Mouse (Mus musculus) midbrain, embryonic 16.5 days (tissue): ENCODE results near the gene Pold4. TPM values are rescaled to one million over a fixed set of nuclear protein-coding genes. Genes with fewer than 3 reads are reported as not detected.
A peak's percentile ranks its signal among the peaks of the same experiment; 100 is the strongest.
"Not testable (repeated sequence)": the region's sequence is repeated elsewhere in the genome, so short reads cannot be mapped to it uniquely, and the experiment has no call there.

Source experiments
- ATAC-seq: fragments of 200-750 bp; cut with Nextera tagmentation; 2 replicates; pipeline ENCODE4 v1.8.0; 2017; ENCODE audit warnings: moderate TSS enrichment
- H3K27ac ChIP-seq: fragments of 300-500 bp; sonication (generic); 2 replicates; pipeline ENCODE4 v1.5.1; 2014; ENCODE audit warnings: mild to moderate bottlenecking, low read length, mixed read lengths
- H3K27me3 ChIP-seq: fragments of 300-500 bp; sonication (generic); 2 replicates; pipeline ENCODE4 v1.6.1; 2014; ENCODE audit warnings: low read depth, low read length, mixed read lengths; ENCODE audit not compliant: control insufficient read depth, insufficient read depth
- H3K36me3 ChIP-seq: fragments of 300-500 bp; sonication (generic); 2 replicates; pipeline ENCODE4 v1.6.1; 2014; ENCODE audit warnings: mild to moderate bottlenecking, low read length, moderate library complexity, mixed read lengths; ENCODE audit not compliant: control insufficient read depth, insufficient read depth
- H3K4me1 ChIP-seq: fragments of 300-500 bp; sonication (generic); 2 replicates; pipeline ENCODE4 v1.6.1; 2014; ENCODE audit warnings: mild to moderate bottlenecking, low read length, mixed read lengths; ENCODE audit not compliant: control insufficient read depth, insufficient read depth
- H3K4me2 ChIP-seq: fragments of 300-500 bp; sonication (generic); 2 replicates; pipeline ENCODE4 v1.6.1; 2014; ENCODE audit warnings: mild to moderate bottlenecking, low read length, mixed read lengths
- H3K4me3 ChIP-seq: fragments of 300-500 bp; sonication (generic); 2 replicates; pipeline ENCODE4 v1.5.1; 2014; ENCODE audit warnings: low read depth, mild to moderate bottlenecking, low read length, moderate library complexity, mixed read lengths
- H3K9ac ChIP-seq: fragments of 300-500 bp; sonication (generic); 2 replicates; pipeline ENCODE4 v1.6.1; 2014; ENCODE audit warnings: low read depth, low read length, mixed read lengths
- H3K9me3 ChIP-seq: fragments of 300-500 bp; sonication (generic); replicated peaks from 2 replicates; pipeline ENCODE4 v1.6.1; 2014; ENCODE audit warnings: mild to moderate bottlenecking, low read length, mixed read lengths; ENCODE audit not compliant: control insufficient read depth, poor library complexity, severe bottlenecking
- WGBS: fragments of 180-500 bp; shearing (Covaris S2); extraction: QIAGEN DNeasy Blood & Tissue Kit; methylation state at CpG from one replicate; pipeline ENCODE4 v1.1.7; 2014; 5-methylcytosine and 5-hydroxymethylcytosine counted together
- polyA plus RNA-seq: library from polyadenylated mRNA; unstranded; fragments of >200 nt; fragmentation: Nextera tagmentation; extraction: Ambion mirVana; gene quantifications from 2 replicates; pipeline ENCODE4 v1.2.1, GENCODE M21; 2015

The Pold4 gene
- polyA plus RNA-seq, 1 experiment from 2014 or later, result 19.2 TPM

DNA sequence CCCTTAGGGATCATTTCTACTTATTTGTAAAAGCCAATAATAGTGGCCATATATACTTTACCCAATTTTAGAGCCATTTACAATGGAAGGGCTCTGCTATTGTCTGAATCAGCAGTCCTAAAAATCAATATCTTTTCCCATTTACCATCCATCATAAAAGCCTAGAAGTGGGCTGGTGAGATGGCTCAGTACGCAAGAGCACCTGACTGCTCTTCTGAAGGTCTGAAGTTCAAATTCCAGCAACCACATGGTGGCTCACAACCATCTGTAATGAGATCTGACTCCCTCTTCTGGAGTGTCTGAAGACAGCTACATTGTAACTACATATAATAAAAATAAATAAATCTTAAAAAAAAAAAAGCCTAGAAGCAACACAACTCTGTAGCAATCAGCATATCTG is 17.0 kb downstream of the Pold4 start:
- H3K4me2 ChIP-seq, ATAC-seq, H3K4me3 ChIP-seq, H3K27me3 ChIP-seq, H3K27ac ChIP-seq, H3K36me3 ChIP-seq, H3K4me1 ChIP-seq, H3K9ac ChIP-seq, H3K9me3 ChIP-seq: not testable (repeated sequence)
- WGBS, result 71% methylated on average over 1 of the region's 1 CpGs

DNA sequence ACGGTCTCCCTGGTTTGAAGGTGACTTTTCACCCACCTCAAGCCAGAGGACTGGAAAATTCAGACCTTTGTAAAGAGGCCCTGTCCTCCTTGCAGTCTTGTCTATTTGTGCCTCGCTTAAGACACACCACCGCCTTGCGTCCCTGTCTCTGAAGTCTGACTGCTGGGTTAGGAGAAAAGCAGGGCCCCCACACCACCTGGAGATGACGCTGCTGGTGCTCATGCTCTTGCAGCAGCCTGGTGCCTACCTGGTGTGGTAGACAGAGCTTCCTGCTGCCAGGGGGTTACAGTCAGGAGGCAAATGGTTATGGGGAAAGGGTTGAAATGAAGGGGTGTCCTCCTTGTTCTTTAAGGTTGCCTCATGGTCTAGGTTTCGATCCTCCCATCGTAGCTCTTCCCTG is 22.5 kb downstream of the Pold4 start:
- no peak overlapping the region for H3K27ac ChIP-seq
- H3K9ac ChIP-seq, result no peak overlapping the region
- peaks cover 2% of the 10 kb centered on the region; the same call in 1 of the 2 replicates for H3K4me1 ChIP-seq
- no peaks in the 10 kb centered on the region for H3K27me3 ChIP-seq
- H3K9me3 ChIP-seq, result no peaks in the 10 kb centered on the region
- H3K4me3 ChIP-seq, result no peak overlapping the region
- no peak for ATAC-seq
- WGBS, result 89% methylated on average over 7 of the region's 7 CpGs
- H3K36me3 ChIP-seq, result no peaks in the 10 kb centered on the region
- no peak overlapping the region for H3K4me2 ChIP-seq

DNA sequence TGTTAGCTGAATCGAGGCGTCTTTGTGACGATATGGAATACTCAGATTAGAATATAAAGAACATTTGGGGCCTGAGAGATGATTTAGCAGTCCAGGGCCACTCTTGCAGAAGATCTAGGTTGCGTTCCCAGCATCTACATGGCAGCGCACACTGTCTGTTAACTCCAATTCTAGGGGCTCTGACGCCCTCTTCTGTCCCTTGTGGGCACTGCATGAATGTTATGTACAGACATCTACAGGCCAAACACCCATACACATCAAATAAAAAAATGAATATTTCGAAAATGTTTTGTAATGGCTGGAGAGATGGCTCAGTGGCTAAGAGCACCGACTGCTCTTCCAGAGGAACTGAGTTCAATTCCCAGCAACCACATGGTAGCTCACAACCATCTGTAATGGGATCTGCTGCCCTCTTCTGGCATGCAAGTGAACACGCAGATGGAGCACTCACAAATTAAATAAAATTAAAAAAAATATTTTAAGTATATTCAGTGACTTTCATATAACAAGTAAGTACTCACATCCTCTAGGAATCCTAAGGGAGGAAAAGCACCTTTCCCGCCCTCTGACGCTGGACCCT is 24.0 kb downstream of the Pold4 start:
- no peak for ATAC-seq
- Histone ChIP-seq H3K4me2 (no peak overlapping the region), H3K36me3 (no peaks in the 10 kb centered on the region), H3K4me3 (no peak overlapping the region), H3K27ac (no peak overlapping the region), H3K9me3 (no peaks in the 10 kb centered on the region), H3K27me3 (no peaks in the 10 kb centered on the region), H3K4me1 (peaks cover 2% of the 10 kb centered on the region; the same call in 1 of the 2 replicates), H3K9ac (no peak overlapping the region)
- WGBS, result 73% methylated on average over 11 of the region's 11 CpGs

DNA sequence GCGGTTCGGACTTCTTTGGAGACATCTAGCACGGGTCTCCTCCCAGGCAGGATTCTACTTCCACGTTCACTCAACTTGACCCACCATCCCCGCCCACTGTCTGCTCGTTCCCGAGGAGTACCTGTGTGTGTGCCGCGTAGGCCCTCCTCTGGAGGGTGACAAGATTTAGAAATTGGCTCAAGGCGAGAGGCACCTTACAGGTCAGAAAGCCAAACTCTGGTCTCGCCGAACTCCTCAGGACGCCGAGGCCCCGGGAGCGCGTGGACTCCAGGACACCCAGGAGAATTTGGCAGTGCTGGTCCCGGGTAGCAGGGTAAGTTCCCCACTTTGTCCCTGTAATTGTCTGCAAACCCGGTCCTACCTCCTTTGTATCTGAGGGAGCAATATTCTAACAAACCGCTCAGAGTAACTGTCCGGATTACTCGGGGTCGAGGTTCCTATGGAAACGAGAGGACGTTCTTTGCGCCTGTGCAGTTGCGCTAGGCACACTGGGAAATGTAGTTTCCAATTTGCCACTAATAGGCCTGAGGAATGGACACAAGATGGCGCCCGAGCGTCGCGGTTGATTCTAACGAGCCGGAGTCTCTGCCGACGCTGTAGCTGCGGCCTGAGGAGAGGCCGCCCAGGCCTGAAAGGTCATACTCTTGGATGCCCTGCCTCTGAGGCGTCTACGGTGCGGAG is 25.7 kb downstream of the Pold4 start:
- H3K4me1 ChIP-seq, result peaks cover 2% of the 10 kb centered on the region; the same call in 1 of the 2 replicates
- peak; percentile 94 for ATAC-seq
- H3K9me3 ChIP-seq, result no peaks in the 10 kb centered on the region
- peak overlapping the region; percentile 91 for H3K4me2 ChIP-seq
- no peaks in the 10 kb centered on the region for H3K36me3 ChIP-seq
- under 1% methylated on average over 41 of the region's 41 CpGs for WGBS
- peak overlapping the region; percentile 69 for H3K27ac ChIP-seq
- H3K27me3 ChIP-seq, result no peaks in the 10 kb centered on the region
- peak overlapping the region; percentile 66 for H3K4me3 ChIP-seq
- peak overlapping the region; percentile 73 for H3K9ac ChIP-seq

DNA sequence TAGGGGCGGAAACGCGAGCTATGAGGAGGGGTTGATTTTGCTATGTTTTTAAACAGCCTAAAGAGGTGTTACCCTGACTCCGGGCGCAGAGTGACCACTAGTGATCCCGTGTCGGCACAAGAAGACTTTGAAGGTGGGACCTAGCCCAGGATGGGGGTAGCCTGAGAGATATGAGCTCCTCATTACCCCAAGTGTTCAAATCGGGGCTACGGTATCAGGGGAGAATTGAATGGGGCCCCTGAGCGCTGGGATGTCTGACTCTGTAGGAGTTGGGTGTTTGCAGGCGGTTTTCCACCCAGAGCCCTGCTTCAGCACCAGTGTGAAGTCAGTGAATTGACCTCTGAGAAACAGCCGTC is 26.2 kb downstream of the Pold4 start:
- Histone ChIP-seq H3K4me3 (peak overlapping the region; percentile 66), H3K4me1 (peaks cover 2% of the 10 kb centered on the region; the same call in 1 of the 2 replicates), H3K27ac (no peak overlapping the region), H3K9ac (peak overlapping the region; percentile 40), H3K27me3 (no peaks in the 10 kb centered on the region), H3K9me3 (no peaks in the 10 kb centered on the region), H3K4me2 (peak overlapping the region; percentile 91), H3K36me3 (no peaks in the 10 kb centered on the region)
- no peak for ATAC-seq
- whole genome bisulfite sequencing, result 18% methylated on average over 12 of the region's 12 CpGs

DNA sequence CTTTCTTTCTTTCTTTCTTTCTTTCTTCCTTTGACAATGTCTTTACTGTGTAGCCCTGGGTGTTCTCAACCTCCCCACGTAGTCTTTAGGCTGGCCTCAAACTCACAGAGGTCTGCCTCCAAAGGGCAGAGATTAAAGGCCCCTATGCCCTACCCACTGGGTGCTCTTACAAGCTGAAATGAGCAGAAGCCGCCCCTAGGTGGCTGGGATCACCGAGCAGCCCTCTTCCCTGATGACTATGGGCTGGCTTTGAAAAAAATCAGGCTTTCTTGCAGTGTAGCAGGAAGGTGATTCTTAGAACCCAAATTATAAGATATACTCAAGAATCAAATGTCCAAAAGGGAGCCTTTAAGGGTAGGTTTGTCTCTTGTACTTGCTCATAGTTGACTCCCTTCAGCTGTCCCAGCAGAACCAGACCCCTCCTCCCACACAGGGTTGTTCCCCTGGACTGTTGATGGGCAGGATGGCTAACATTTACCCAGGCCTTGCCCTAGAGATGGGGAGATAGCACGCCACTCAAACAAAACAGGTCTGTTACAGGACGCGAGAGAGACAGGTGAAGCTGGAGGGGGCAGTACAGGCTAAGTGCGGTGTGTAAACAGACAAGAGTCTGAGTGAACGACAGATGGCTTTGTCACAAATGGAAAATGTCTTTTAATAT is 29.5 kb downstream of the Pold4 start:
- no peaks in the 10 kb centered on the region for H3K36me3 ChIP-seq
- no peak for ATAC-seq
- no peak overlapping the region for H3K27ac ChIP-seq
- H3K4me2 ChIP-seq, result no peak overlapping the region
- H3K27me3 ChIP-seq, result no peaks in the 10 kb centered on the region
- no peaks in the 10 kb centered on the region for H3K9me3 ChIP-seq
- 0 out of 2 replicates have a peak overlapping the region, but pooled peaks have one; percentile 30 for H3K9ac ChIP-seq
- WGBS, result 50% methylated on average over 8 of the region's 8 CpGs
- no peak overlapping the region for H3K4me3 ChIP-seq
- H3K4me1 ChIP-seq, result peaks cover 2% of the 10 kb centered on the region; the same call in 1 of the 2 replicates

DNA sequence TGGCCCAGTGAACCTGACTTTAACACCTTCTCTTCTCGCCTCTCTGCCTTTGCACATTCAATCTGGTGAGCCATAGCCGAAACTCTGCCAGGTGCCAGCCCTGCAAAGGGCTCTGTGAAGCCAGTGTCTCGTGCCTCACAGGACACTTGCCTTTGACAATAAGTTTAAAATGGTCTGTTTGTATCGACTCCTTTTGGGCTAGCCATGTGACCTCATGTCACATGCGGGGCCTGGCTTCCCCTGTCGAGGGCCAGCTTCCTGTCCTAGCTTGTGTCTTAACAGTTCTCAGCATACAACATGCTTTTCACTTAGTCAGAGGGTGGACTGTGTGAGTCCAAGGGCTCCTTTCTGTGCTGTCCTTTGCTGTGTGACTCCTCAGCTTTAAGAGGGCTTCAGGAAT is 31.1 kb downstream of the Pold4 start:
- no peak overlapping the region for H3K27ac ChIP-seq
- H3K9me3 ChIP-seq, result no peaks in the 10 kb centered on the region
- H3K4me1 ChIP-seq, result no peaks in the 10 kb centered on the region
- H3K4me2 ChIP-seq, result no peak overlapping the region
- no peak overlapping the region for H3K4me3 ChIP-seq
- no peak overlapping the region for H3K9ac ChIP-seq
- 77% methylated on average over 6 of the region's 6 CpGs for WGBS
- peaks cover under 1% of the 10 kb centered on the region; the same call in 1 of the 2 replicates for H3K27me3 ChIP-seq
- no peaks in the 10 kb centered on the region for H3K36me3 ChIP-seq
- ATAC-seq, result no peak

DNA sequence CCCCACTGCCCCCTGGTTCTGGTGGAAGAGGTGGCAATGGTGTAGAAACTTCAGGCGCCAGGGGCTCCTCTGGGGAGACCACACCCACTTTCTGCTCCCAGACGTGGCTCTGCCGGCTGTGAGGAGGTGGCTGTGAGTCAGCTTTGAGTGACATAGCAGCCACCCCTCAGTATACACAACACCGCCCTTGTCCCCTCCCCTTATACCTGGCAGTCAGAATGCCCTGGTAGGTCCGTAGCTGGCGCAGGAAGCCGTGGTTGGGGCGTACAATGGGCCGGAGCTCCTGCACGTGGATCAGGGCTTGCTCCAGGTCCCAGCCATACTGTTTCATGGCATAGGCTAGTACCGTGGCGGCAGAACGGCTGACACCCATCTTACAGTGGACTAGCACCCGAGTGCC is 32.0 kb downstream of the Pold4 start:
- H3K4me1 ChIP-seq, result 0 out of 2 replicates have a peak, but pooled peaks cover under 1% of the 10 kb centered on the region
- no peak overlapping the region for H3K9ac ChIP-seq
- WGBS, result 67% methylated on average over 14 of the region's 14 CpGs
- H3K9me3 ChIP-seq, result no peaks in the 10 kb centered on the region
- no peak for ATAC-seq
- H3K27me3 ChIP-seq, result peaks cover 5% of the 10 kb centered on the region; the same call in 1 of the 2 replicates
- H3K4me3 ChIP-seq, result no peak overlapping the region
- no peak overlapping the region for H3K27ac ChIP-seq
- no peaks in the 10 kb centered on the region for H3K36me3 ChIP-seq
- no peak overlapping the region for H3K4me2 ChIP-seq
